Mouse (Mus musculus) ES-E14 (cell line): ENCODE results near the gene Micu2.
A peak's percentile ranks its signal among the peaks of the same experiment; 100 is the strongest.

Experiments used
- CHD2 ChIP-seq: IDR thresholded peaks from 2 replicates; pipeline ENCODE4 v1.6.1; 2014; ENCODE audit warnings: mild to moderate bottlenecking, low read depth, low read length, inconsistent platforms
- MAFK ChIP-seq: IDR thresholded peaks from 2 replicates; pipeline ENCODE4 v1.6.1; 2014; ENCODE audit warnings: mild to moderate bottlenecking, low read depth, low read length, inconsistent platforms; ENCODE audit not compliant: insufficient read depth
- ZC3H11A ChIP-seq: IDR thresholded peaks from 2 replicates; pipeline ENCODE4 v1.6.1; 2012; ENCODE audit warnings: low read depth, mild to moderate bottlenecking, inconsistent platforms, low read length, borderline replicate concordance
- ZNF384 ChIP-seq: IDR thresholded peaks from 2 replicates; pipeline ENCODE4 v1.6.1; 2012; ENCODE audit warnings: low read depth, low read length, inconsistent platforms

DNA sequence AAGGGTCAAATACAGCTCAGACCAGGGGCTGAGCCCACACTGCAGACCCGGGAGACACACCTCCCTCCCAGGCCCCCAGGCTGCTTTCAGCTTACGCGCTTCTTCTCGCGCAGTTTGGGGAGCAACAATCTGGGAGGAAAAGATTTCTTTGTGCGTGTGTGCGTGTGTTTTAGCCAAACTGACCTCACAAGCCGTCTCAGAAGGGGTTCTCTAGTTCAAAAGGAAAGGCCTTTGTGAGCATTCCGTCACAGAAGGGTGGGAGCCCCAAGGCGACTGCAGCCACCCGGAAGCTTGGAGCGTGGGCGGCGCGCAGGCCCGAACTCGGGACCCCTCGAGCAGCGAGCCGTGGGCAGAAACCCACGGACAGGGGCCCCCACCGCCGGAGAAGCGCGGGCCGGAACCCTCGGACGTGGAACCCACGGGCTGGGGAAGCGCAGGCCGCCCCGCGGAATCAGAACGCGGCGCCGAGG, 109.5 kb downstream of the Micu2 start:
- peak; percentile 77 for TF ChIP-seq CHD2
- TF ChIP-seq ZC3H11A = no peak
- TF ChIP-seq MAFK = no peak
- no peak for TF ChIP-seq ZNF384
